Mouse (Mus musculus): Measurements from ENCODE around the gene Rab3ip. TPM values are rescaled to one million over a fixed set of nuclear protein-coding genes. Genes with fewer than 3 reads are reported as not detected.

Rab3ip gene
- polyA plus RNA-seq, 1 experiment from 2014 or later: 25.0 TPM

DNA sequence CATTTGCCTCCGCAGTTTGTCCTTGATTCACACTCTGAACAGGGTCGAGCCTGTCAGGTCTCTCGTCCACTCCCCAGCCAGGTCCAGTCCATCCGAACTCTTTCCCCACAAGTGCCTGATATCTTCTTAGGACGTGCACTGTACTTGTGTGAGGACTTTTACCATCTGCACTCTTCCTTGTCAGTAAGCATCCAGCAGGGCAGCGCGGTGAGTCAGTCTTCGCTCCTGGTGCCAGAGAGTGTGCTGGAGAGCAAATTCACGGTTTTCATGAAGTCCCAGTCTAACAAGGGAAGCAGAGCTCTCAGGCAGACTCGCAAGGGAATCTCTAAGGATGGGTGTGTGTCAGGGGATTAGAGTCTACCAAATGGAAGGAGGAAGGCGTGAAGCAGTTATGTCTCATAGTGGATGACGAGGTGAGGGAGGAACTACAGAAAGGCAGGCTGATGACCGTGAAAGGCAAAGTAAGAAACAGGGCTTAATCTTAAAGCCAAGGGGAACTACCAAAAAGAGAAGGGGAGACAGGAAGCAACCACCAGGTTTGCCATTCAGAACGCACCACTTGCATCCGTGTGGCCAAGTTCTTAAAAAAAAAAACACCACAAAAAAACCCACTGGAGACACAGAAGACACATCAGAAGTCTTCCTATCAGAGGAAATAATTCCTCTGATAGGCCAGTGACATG, 18.9 kb downstream of the Rab3ip start:
- Histone ChIP-seq H3K4me1 (peaks cover 2% of the 10 kb centered on the region; the same call in 1 of the 2 replicates), H3K9me3 (no peaks in the 10 kb centered on the region), H3K9ac (no peak overlapping the region), H3K27ac (no peak overlapping the region), H3K4me3 (no peak overlapping the region), H3K27me3 (no peaks in the 10 kb centered on the region), H3K36me3 (peaks cover 23% of the 10 kb centered on the region), H3K4me2 (no peak overlapping the region)
- 82% methylated on average over 15 of the region's 15 CpGs for WGBS
- no peak for ATAC-seq (ENCODE audit: insufficient number of reproducible peaks, low FRiP score, low TSS enrichment, low read depth)

DNA sequence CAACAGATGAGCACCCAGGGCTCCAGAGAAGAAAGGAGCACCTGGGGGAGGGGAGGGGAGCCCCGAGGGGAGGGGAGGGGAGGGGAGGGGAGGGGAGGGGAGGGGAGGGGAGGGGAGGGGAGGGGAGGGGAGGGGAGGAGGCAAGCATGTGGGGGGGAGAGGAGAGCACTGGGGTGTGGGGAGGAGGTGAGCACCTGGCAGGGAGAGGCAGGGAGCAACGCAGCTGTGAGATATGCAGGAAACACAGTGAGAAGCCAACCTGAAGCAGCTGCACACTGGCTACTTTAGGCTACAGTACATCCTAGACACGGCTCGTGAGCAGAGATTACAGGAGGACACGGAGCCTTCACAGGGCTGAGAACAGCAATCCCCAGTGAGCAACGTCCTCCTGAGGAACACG, 19.6 kb downstream of the Rab3ip start:
- Histone ChIP-seq H3K27me3 (no peaks in the 10 kb centered on the region), H3K4me1 (peaks cover 2% of the 10 kb centered on the region; the same call in 1 of the 2 replicates), H3K9me3 (no peaks in the 10 kb centered on the region), H3K27ac (no peak overlapping the region), H3K9ac (no peak overlapping the region), H3K4me2 (no peak overlapping the region), H3K4me3 (no peak overlapping the region), H3K36me3 (peaks cover 23% of the 10 kb centered on the region)
- no peak for ATAC-seq (ENCODE audit: insufficient number of reproducible peaks, low FRiP score, low TSS enrichment, low read depth)
- WGBS: 61% methylated on average over 6 of the region's 7 CpGs

DNA sequence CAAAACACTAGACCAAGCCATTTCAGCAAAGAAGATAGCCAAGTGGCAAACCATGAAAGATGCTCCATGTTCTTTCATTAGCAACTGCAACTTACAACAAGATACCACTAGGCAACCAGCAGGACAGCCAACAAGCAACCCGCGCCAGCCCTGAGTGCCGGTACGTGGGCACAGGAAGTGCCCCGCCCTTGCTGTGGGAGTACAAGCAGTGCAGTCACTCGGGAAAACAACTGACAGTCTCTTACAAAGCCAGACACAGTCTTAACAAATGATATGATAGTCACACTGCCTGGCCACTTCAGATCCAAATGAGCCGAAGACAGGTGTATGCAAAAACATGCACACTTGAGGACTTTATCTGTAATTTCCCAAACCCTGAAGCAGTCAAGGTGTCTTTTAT, 20.1 kb downstream of the Rab3ip start:
- Histone ChIP-seq H3K4me2 (no peak overlapping the region), H3K9ac (no peak overlapping the region), H3K4me1 (peaks cover 2% of the 10 kb centered on the region; the same call in 1 of the 2 replicates), H3K9me3 (no peaks in the 10 kb centered on the region), H3K4me3 (no peak overlapping the region), H3K27ac (no peak overlapping the region), H3K36me3 (peaks cover 23% of the 10 kb centered on the region), H3K27me3 (no peaks in the 10 kb centered on the region)
- no peak for ATAC-seq (ENCODE audit: insufficient number of reproducible peaks, low FRiP score, low TSS enrichment, low read depth)
- 72% methylated on average over 7 of the region's 7 CpGs for WGBS

GRCm38 (mm10) chr10:116928826-116929225, 21.7 kb downstream of the Rab3ip start:
- Histone ChIP-seq H3K27ac (no peak overlapping the region), H3K27me3 (no peaks in the 10 kb centered on the region), H3K4me1 (no peaks in the 10 kb centered on the region), H3K9me3 (no peaks in the 10 kb centered on the region), H3K4me3 (no peak overlapping the region), H3K4me2 (no peak overlapping the region), H3K36me3 (peaks cover 32% of the 10 kb centered on the region), H3K9ac (no peak overlapping the region)
- ATAC-seq (ENCODE audit: insufficient number of reproducible peaks, low FRiP score, low TSS enrichment, low read depth): no peak
- WGBS: 76% methylated on average over 3 of the region's 3 CpGs

DNA sequence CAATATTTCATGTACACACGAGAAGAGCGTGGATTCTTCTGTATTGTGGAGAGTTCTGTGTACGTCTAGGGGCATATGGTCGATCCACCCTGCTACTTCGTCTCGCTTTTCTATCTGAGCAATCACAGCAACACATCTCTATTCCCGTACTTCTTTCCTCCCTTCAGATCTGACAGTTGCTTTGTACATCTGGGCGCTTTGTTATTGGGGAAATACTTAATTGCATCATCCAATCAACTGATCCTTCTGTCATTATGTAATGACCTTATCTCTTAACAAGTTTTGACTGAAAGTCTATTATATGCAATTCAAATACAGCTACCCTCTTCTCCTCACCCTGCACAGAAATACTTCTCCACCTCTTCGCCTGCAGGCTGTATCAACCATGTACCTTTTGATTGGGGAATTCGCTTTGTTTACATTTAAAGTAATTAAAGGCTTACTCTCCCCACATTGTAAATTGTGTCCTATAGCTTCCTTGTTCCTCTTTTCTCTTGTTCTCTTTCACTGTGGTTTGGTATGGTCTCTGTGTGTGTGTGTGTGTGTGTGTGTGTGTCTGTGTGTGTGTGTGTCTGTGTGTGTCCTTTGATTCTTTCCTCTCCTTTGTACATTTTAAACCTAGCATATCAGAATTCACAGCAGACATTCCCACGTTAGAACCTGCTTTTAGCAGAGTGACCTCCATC, 24.0 kb downstream of the Rab3ip start:
- no peak overlapping the region for H3K4me2 ChIP-seq
- H3K36me3 ChIP-seq: peaks cover 35% of the 10 kb centered on the region
- no peak overlapping the region for H3K9ac ChIP-seq
- no peaks in the 10 kb centered on the region for H3K4me1 ChIP-seq
- no peak overlapping the region for H3K4me3 ChIP-seq
- H3K9me3 ChIP-seq: no peaks in the 10 kb centered on the region
- no peak for ATAC-seq (ENCODE audit: insufficient number of reproducible peaks, low FRiP score, low TSS enrichment, low read depth)
- H3K27me3 ChIP-seq: no peaks in the 10 kb centered on the region
- H3K27ac ChIP-seq: no peak overlapping the region
- 77% methylated on average over 11 of the region's 11 CpGs for WGBS

GRCm38 (mm10) chr10:116923651-116924495, 26.7 kb downstream of the Rab3ip start:
- no peak overlapping the region for H3K4me3 ChIP-seq
- H3K9me3 ChIP-seq: no peaks in the 10 kb centered on the region
- no peak overlapping the region for H3K27ac ChIP-seq
- H3K36me3 ChIP-seq: peaks cover 29% of the 10 kb centered on the region
- H3K9ac ChIP-seq: no peak overlapping the region
- no peaks in the 10 kb centered on the region for H3K4me1 ChIP-seq
- ATAC-seq (ENCODE audit: insufficient number of reproducible peaks, low FRiP score, low TSS enrichment, low read depth): no peak
- no peaks in the 10 kb centered on the region for H3K27me3 ChIP-seq
- WGBS: 90% methylated on average over 19 of the region's 19 CpGs
- H3K4me2 ChIP-seq: no peak overlapping the region

- Histone ChIP-seq H3K9ac (no peak overlapping the region), H3K4me3 (no peak overlapping the region), H3K9me3 (no peaks in the 10 kb centered on the region), H3K27ac (no peak overlapping the region), H3K4me1 (no peaks in the 10 kb centered on the region), H3K4me2 (no peak overlapping the region), H3K27me3 (no peaks in the 10 kb centered on the region), H3K36me3 (peaks cover 32% of the 10 kb centered on the region)
- ATAC-seq (ENCODE audit: insufficient number of reproducible peaks, low FRiP score, low TSS enrichment, low read depth): no peak
- 83% methylated on average over 15 of the region's 15 CpGs for WGBS
These were observed 28.4 kb downstream of the Rab3ip start for GRCm38 (mm10) chr10:116922161-116922560.

DNA sequence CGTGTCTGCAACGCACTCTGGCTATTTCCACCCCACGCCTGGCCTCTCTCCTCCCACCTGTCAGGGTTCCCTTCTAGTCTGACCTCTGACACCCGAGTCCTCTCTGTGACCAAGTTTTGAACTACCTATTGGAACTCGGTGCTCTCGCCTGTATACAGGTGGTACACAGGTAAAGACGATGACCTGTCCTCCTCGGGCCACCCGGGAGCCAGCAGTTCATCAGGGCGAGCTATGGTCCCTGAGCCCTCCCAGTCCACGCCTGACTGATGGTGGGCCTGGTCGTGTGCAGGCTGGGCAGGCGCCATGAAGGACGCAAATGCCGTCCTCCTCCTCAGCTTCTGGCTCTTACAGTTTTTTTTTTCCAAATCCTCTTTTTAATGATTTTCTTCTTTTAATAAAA, 29.2 kb downstream of the Rab3ip start:
- H3K4me1 ChIP-seq: no peaks in the 10 kb centered on the region
- no peak overlapping the region for H3K27ac ChIP-seq
- WGBS: 85% methylated on average over 15 of the region's 15 CpGs
- ATAC-seq (ENCODE audit: insufficient number of reproducible peaks, low FRiP score, low TSS enrichment, low read depth): no peak
- no peak overlapping the region for H3K9ac ChIP-seq
- H3K9me3 ChIP-seq: no peaks in the 10 kb centered on the region
- peaks cover 26% of the 10 kb centered on the region for H3K36me3 ChIP-seq
- no peak overlapping the region for H3K4me2 ChIP-seq
- no peak overlapping the region for H3K4me3 ChIP-seq
- no peaks in the 10 kb centered on the region for H3K27me3 ChIP-seq

- H3K4me1 ChIP-seq: no peaks in the 10 kb centered on the region
- H3K27me3 ChIP-seq: no peaks in the 10 kb centered on the region
- no peaks in the 10 kb centered on the region for H3K9me3 ChIP-seq
- no peak overlapping the region for H3K4me2 ChIP-seq
- no peak overlapping the region for H3K27ac ChIP-seq
- 85% methylated on average over 8 of the region's 8 CpGs for WGBS
- ATAC-seq (ENCODE audit: insufficient number of reproducible peaks, low FRiP score, low TSS enrichment, low read depth): no peak
- H3K4me3 ChIP-seq: no peak overlapping the region
- no peak overlapping the region for H3K9ac ChIP-seq
- peaks cover 26% of the 10 kb centered on the region for H3K36me3 ChIP-seq
These were observed 29.9 kb downstream of the Rab3ip start for GRCm38 (mm10) chr10:116920641-116921040.

GRCm38 (mm10) chr10:116919368-116920317, 30.9 kb downstream of the Rab3ip start:
- Histone ChIP-seq H3K27ac (no peak overlapping the region), H3K4me3 (no peak overlapping the region), H3K9me3 (no peaks in the 10 kb centered on the region), H3K4me1 (no peaks in the 10 kb centered on the region), H3K4me2 (no peak overlapping the region), H3K36me3 (peaks cover 27% of the 10 kb centered on the region), H3K9ac (no peak overlapping the region), H3K27me3 (no peaks in the 10 kb centered on the region)
- WGBS: 83% methylated on average over 25 of the region's 25 CpGs
- ATAC-seq (ENCODE audit: insufficient number of reproducible peaks, low FRiP score, low TSS enrichment, low read depth): no peak

DNA sequence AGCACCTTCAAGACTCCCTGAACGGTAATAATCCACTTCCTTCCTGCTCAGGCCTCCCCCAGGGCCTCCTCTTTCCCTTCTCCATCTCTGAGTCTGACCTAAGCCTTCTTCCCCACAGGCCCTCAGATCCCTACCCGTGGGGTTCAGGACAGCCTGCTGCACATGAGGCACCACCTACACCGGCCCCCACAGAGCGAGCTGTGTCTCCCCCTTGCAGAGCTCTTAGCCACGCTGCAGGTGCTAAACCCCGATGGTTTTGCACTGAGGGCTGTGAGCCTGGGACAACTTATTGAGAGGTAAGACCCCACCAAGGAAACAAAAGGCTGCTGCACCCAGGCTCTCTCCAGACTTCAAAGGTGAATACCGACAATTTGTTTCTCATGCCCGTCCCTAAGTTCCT, 34.0 kb downstream of the Rab3ip start:
- Histone ChIP-seq H3K4me2 (no peak overlapping the region), H3K4me3 (no peak overlapping the region), H3K4me1 (peaks cover 6% of the 10 kb centered on the region; the same call in 1 of the 2 replicates), H3K9ac (no peak overlapping the region), H3K27ac (no peak overlapping the region), H3K36me3 (peaks cover 27% of the 10 kb centered on the region; the same call in 1 of the 2 replicates), H3K9me3 (no peaks in the 10 kb centered on the region), H3K27me3 (no peaks in the 10 kb centered on the region)
- ATAC-seq (ENCODE audit: insufficient number of reproducible peaks, low FRiP score, low TSS enrichment, low read depth): no peak
- WGBS: 73% methylated on average over 8 of the region's 8 CpGs
